Mouse (Mus musculus): ENCODE data around the gene Atxn1l. TPM values are rescaled to one million over a fixed set of nuclear protein-coding genes. Genes with fewer than 3 reads are reported as not detected.
"Not testable (repeated sequence)": the region's sequence is repeated elsewhere in the genome, so short reads cannot be mapped to it uniquely, and the experiment has no call there.

Atxn1l gene
- polyA plus RNA-seq, 1 experiment from 2014 or later, result 7.8 TPM

DNA sequence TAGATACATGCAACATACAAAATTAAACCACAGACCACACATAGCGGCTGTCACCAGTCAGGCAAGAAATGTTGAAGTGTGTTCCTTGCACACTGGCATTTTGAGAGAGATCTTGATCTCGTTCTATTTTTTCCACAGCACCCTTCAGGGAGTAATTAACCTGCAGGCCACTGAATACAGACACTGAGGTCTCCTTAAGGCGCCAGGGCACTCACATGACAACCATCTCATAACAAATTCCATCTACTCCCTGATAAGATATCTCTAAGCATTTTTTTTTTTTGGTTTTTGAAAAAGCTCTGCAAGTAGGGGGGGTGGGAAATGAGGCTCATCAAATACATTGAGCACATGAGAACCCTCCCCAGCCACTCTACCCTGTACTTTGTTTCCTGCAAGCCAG, 19.3 kb upstream of the Atxn1l start:
- WGBS, result 76% methylated on average over 3 of the region's 3 CpGs
- no peaks in the 10 kb centered on the region for H3K27me3 ChIP-seq (replicated peaks)
- H3K27ac ChIP-seq, result no peak overlapping the region
- no peak for ATAC-seq (ENCODE audit: low FRiP score, low read depth)
- H3K36me3 ChIP-seq, result no peaks in the 10 kb centered on the region
- no peak overlapping the region for H3K4me3 ChIP-seq
- no peak overlapping the region for H3K9ac ChIP-seq
- no peak overlapping the region for H3K4me2 ChIP-seq (replicated peaks)
- no peaks in the 10 kb centered on the region for H3K4me1 ChIP-seq
- H3K9me3 ChIP-seq, result no peaks in the 10 kb centered on the region

GRCm38 (mm10) chr8:109755554-109755953, 18.0 kb upstream of the Atxn1l start:
- not testable (repeated sequence) for ATAC-seq (ENCODE audit: low FRiP score, low read depth); H3K27ac ChIP-seq; H3K9me3 ChIP-seq; H3K36me3 ChIP-seq; H3K27me3 ChIP-seq (replicated peaks); H3K4me2 ChIP-seq (replicated peaks); H3K4me1 ChIP-seq; H3K9ac ChIP-seq; H3K4me3 ChIP-seq
- WGBS, result 85% methylated on average over 4 of the region's 4 CpGs

- Histone ChIP-seq H3K4me3 (no peak overlapping the region), H3K9me3 (no peaks in the 10 kb centered on the region), H3K9ac (no peak overlapping the region), H3K4me1 (no peaks in the 10 kb centered on the region), H3K4me2 (replicated peaks) (no peak overlapping the region), H3K27ac (no peak overlapping the region), H3K36me3 (no peaks in the 10 kb centered on the region), H3K27me3 (replicated peaks) (no peaks in the 10 kb centered on the region)
- no peak for ATAC-seq (ENCODE audit: low FRiP score, low read depth)
- 94% methylated on average over 8 of the region's 8 CpGs for WGBS
Measured at GRCm38 (mm10) chr8:109754696-109755095, 17.2 kb upstream of the Atxn1l start.

DNA sequence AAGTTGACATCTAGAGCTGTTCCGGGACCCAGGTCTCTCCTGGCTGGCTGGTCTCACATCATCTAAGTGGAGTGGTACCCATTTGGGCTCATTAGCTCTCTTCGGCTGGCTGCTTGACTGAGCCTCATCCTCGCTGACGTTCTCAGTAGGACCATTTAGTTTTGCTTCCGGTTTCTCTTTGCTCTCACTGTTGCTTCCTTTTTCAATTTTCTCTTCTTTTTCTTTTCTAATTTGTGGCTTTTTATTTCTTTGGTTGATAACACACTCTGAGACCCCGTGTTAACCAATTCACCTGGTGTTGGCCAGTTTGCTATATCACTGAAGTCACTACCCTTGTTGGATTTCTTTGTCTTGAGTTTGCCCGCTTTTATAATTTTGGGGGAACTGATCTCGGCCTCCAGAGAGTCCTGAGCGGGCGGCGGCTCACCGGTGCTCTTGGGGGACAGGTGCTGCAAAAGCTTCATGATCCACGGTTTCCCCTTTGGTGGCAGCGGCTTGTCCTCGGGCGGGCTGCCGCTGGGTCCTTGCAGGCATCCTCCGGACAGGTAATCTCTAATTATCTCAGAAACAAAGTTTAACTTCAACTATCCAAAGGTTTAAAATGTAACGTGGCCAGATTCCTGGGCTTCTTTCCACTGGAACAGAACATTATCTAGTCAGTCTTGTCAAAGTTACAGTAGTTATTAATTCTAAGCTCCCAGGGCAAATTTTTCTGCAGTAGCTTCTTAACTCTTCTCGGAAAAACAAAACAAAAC, 14.4 kb upstream of the Atxn1l start:
- Histone ChIP-seq H3K36me3 (no peaks in the 10 kb centered on the region), H3K27ac (no peak overlapping the region), H3K9me3 (no peaks in the 10 kb centered on the region), H3K4me2 (replicated peaks) (no peak overlapping the region), H3K27me3 (replicated peaks) (no peaks in the 10 kb centered on the region), H3K4me3 (no peak overlapping the region), H3K4me1 (no peaks in the 10 kb centered on the region), H3K9ac (no peak overlapping the region)
- WGBS, result 87% methylated on average over 20 of the region's 20 CpGs
- no peak for ATAC-seq (ENCODE audit: low FRiP score, low read depth)

- Histone ChIP-seq H3K36me3 (no peaks in the 10 kb centered on the region), H3K4me3 (no peak overlapping the region), H3K9ac (no peak overlapping the region), H3K27ac (no peak overlapping the region), H3K9me3 (no peaks in the 10 kb centered on the region), H3K4me2 (replicated peaks) (no peak overlapping the region), H3K4me1 (no peaks in the 10 kb centered on the region), H3K27me3 (replicated peaks) (no peaks in the 10 kb centered on the region)
- ATAC-seq (ENCODE audit: low FRiP score, low read depth), result no peak
- WGBS, result 82% methylated on average over 12 of the region's 12 CpGs
Measured at GRCm38 (mm10) chr8:109750699-109751098, 13.2 kb upstream of the Atxn1l start.

GRCm38 (mm10) chr8:109750274-109750673, 12.7 kb upstream of the Atxn1l start:
- Histone ChIP-seq H3K27me3 (replicated peaks) (no peaks in the 10 kb centered on the region), H3K4me3 (no peak overlapping the region), H3K4me2 (replicated peaks) (no peak overlapping the region), H3K9ac (no peak overlapping the region), H3K9me3 (no peaks in the 10 kb centered on the region), H3K36me3 (no peaks in the 10 kb centered on the region), H3K27ac (no peak overlapping the region), H3K4me1 (no peaks in the 10 kb centered on the region)
- no peak for ATAC-seq (ENCODE audit: low FRiP score, low read depth)
- WGBS, result 68% methylated on average over 5 of the region's 5 CpGs

DNA sequence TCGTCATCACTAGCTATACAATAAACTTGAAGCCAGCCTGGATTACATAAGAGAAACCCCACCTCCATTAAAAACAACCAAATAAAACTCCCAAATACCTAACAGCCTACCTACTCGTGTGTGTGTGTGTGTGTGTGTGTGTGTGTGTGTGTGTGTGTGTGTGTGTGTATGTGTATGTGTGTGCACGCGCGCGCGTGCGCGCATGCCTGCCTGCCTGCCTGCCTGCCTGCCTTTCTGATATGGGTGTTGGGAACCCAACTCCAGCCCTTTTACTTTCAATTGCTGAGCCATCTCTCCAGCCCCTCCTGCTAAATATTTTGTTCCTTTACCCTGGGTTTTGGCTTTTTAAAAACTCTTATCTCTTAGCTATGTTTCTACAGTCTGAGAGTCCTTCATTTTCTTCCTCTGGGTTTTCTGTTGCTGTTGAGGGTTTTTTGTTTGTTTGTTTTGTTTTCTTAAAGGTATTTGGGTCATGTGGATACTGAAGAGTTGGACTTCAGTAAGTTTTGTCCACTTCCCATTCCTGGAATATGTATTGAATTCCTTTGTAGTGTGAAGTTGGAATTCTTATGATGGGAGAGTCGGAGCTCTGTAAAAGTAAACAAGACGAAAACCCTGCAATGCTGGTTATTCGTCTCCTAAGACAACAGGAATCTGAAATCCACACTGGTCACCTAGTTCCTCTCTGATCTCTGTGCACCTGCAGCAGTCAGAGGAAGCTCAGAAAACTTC, 10.1 kb upstream of the Atxn1l start:
- no peaks in the 10 kb centered on the region for H3K27me3 ChIP-seq (replicated peaks)
- H3K27ac ChIP-seq, result no peak overlapping the region
- H3K4me3 ChIP-seq, result no peak overlapping the region
- no peak for ATAC-seq (ENCODE audit: low FRiP score, low read depth)
- H3K36me3 ChIP-seq, result no peaks in the 10 kb centered on the region
- H3K9ac ChIP-seq, result no peak overlapping the region
- WGBS, result 87% methylated on average over 5 of the region's 12 CpGs
- no peak overlapping the region for H3K4me2 ChIP-seq (replicated peaks)
- H3K9me3 ChIP-seq, result no peaks in the 10 kb centered on the region
- H3K4me1 ChIP-seq, result no peaks in the 10 kb centered on the region

DNA sequence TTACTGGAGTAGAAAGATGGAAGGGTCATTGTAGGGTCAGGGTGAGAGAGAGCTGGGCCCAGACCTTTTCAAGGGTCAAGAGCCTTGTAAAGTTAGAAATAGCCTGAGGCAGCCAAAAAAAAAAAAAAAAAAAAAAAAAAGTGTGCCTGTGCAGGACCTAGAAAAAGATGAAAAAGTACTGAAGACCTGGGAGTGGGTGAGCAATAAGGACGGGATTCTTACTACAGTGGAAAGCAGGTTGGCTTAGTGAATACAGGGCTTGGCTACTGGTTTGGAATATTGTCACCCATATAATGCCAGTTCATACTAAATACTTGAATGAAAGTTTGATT, 476 bp upstream of the Atxn1l start:
- Histone ChIP-seq H3K4me2 (replicated peaks) (peak overlapping the region; percentile 75), H3K36me3 (peaks cover 18% of the 10 kb centered on the region), H3K27me3 (replicated peaks) (no peaks in the 10 kb centered on the region), H3K4me3 (peak overlapping the region; percentile 92), H3K27ac (no peak overlapping the region), H3K9me3 (no peaks in the 10 kb centered on the region), H3K9ac (no peak overlapping the region), H3K4me1 (peaks cover 11% of the 10 kb centered on the region)
- ATAC-seq (ENCODE audit: low FRiP score, low read depth), result no peak; the same call in 1 of the 2 replicates
- 88% methylated on average over 1 of the region's 1 CpGs for WGBS

DNA sequence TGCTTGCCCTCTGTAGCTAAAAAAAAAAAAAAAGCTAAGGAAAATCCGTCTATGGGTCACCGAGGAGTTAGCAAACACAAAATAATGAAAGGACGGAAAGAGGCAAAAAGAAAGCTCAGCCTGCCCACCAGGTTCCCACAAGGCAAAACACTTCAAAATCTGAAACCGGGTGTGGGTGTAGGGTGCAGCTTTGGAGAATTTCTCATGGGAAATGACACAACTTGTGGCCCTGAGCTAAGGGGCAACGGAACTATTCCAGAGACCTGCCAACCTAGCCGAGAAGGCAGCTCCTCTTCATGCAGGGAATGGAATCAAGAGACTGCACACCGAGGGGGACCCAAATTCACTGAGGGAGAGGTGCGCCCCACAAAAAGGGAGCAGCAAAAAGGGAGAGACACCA, 720 bp downstream of the Atxn1l start:
- H3K27ac ChIP-seq, result no peak overlapping the region
- no peaks in the 10 kb centered on the region for H3K27me3 ChIP-seq (replicated peaks)
- peak overlapping the region; percentile 75 for H3K4me2 ChIP-seq (replicated peaks)
- peak overlapping the region; percentile 92 for H3K4me3 ChIP-seq
- no peaks in the 10 kb centered on the region for H3K9me3 ChIP-seq
- no peak for ATAC-seq (ENCODE audit: low FRiP score, low read depth)
- H3K36me3 ChIP-seq, result peaks cover 30% of the 10 kb centered on the region
- peaks cover 11% of the 10 kb centered on the region for H3K4me1 ChIP-seq
- H3K9ac ChIP-seq, result peak overlapping the region; percentile 93
- 12% methylated on average over 8 of the region's 8 CpGs for WGBS

- Histone ChIP-seq H3K4me2 (replicated peaks) (no peak overlapping the region), H3K36me3 (peaks cover 50% of the 10 kb centered on the region), H3K4me3 (no peak overlapping the region), H3K27ac (no peak overlapping the region), H3K9me3 (no peaks in the 10 kb centered on the region), H3K27me3 (replicated peaks) (no peaks in the 10 kb centered on the region), H3K9ac (no peak overlapping the region), H3K4me1 (peaks cover 11% of the 10 kb centered on the region)
- 90% methylated on average over 3 of the region's 3 CpGs for WGBS
- no peak for ATAC-seq (ENCODE audit: low FRiP score, low read depth)
Measured at GRCm38 (mm10) chr8:109734018-109734417, 3.5 kb downstream of the Atxn1l start.

DNA sequence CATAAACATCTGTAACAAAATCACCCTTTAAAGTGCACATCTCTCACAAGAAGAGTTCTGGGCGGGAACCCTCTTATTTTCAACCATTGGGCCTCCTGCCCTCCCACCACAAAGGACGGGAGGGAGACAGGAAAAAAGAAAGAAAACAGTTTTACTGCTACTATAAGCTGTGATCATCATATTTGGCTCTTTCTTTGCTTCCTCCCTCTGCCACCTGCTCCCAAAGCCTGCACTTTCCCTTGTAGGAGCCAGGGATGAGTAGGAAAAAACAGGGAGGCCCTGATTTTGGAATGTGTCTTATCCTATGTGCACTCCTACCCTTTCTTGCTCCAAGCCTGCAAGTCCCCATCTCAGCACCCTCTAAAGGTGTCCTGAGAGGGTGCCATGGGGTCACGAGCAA, 6.5 kb downstream of the Atxn1l start:
- Histone ChIP-seq H3K27me3 (replicated peaks) (no peaks in the 10 kb centered on the region), H3K4me1 (peaks cover 1% of the 10 kb centered on the region; the same call in 1 of the 2 replicates), H3K9ac (no peak overlapping the region), H3K36me3 (peaks cover 74% of the 10 kb centered on the region), H3K4me3 (no peak overlapping the region), H3K9me3 (no peaks in the 10 kb centered on the region), H3K4me2 (replicated peaks) (no peak overlapping the region), H3K27ac (no peak overlapping the region)
- 78% methylated on average over 3 of the region's 3 CpGs for WGBS
- ATAC-seq (ENCODE audit: low FRiP score, low read depth), result no peak

GRCm38 (mm10) chr8:109725106-109725505, 12.4 kb downstream of the Atxn1l start:
- H3K9me3 ChIP-seq, result no peaks in the 10 kb centered on the region
- 91% methylated on average over 3 of the region's 3 CpGs for WGBS
- H3K4me1 ChIP-seq, result no peaks in the 10 kb centered on the region
- H3K4me3 ChIP-seq, result no peak overlapping the region
- peaks cover 94% of the 10 kb centered on the region for H3K36me3 ChIP-seq
- ATAC-seq (ENCODE audit: low FRiP score, low read depth), result no peak
- no peak overlapping the region for H3K4me2 ChIP-seq (replicated peaks)
- H3K9ac ChIP-seq, result no peak overlapping the region
- no peak overlapping the region for H3K27ac ChIP-seq
- no peaks in the 10 kb centered on the region for H3K27me3 ChIP-seq (replicated peaks)

DNA sequence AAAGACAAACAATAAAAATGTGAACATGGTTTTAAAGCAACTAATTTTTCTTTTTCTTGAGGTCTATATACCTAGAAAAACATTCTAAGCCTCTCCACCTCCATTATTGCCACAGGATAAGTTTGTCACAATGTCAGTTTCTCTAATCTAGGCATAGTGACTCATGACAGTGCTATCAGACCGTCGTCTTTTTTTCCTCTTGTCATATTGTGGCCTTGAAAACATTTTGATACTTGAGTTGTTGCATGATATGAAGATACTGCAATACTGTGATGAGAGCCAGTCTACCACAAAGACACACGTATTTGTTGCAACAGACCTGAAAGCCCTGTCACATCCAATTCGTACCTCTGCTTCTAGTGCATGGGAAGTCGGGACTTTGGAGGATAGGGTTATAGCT, 22.6 kb downstream of the Atxn1l start:
- Histone ChIP-seq H3K4me2 (replicated peaks) (no peak overlapping the region), H3K27ac (no peak overlapping the region), H3K4me3 (no peak overlapping the region), H3K4me1 (no peaks in the 10 kb centered on the region), H3K27me3 (replicated peaks) (no peaks in the 10 kb centered on the region), H3K36me3 (peaks cover 94% of the 10 kb centered on the region), H3K9ac (no peak overlapping the region), H3K9me3 (no peaks in the 10 kb centered on the region)
- ATAC-seq (ENCODE audit: low FRiP score, low read depth), result no peak
- 95% methylated on average over 5 of the region's 5 CpGs for WGBS

Measured in neural tube, embryonic 12.5 days (tissue).